Mouse (Mus musculus) megakaryocyte-erythroid progenitor cell, adult 5-6 weeks (primary cell): ENCODE measurements around the gene Vars2. TPM values are rescaled to one million over a fixed set of nuclear protein-coding genes. Genes with fewer than 3 reads are reported as not detected.
A peak's percentile ranks its signal among the peaks of the same experiment; 100 is the strongest.

Experiments used
- ATAC-seq: replicated peaks from 2 replicates; pipeline ENCODE4 v1.8.0; 2016; ENCODE audit warnings: mild to moderate bottlenecking, inconsistent platforms; ENCODE audit not compliant: severe bottlenecking, poor library complexity, low FRiP score, low TSS enrichment
- total RNA-seq, 2 experiments: library from RNA; stranded (forward) in 1 of 2; stranded (reverse) in 1 of 2; fragments of 200-1000, 215-1000 nt in 1 of 2; fragments of >200 nt in 1 of 2; fragmentation: Nextera tagmentation in 1 of 2; gene quantifications; 2 replicates each; pipeline ENCODE4 v1.2.3; 2014 to 2017

Vars2 gene
- total RNA-seq, 2 experiments from 2014 or later: 19.1 to 32.5 TPM

- no peak for ATAC-seq
These were observed 29.3 kb upstream of the Vars2 start for GRCm38 (mm10) chr17:35696691-35697090.

- ATAC-seq: no peak
These were observed 27.9 kb upstream of the Vars2 start for GRCm38 (mm10) chr17:35695289-35695688.

GRCm38 (mm10) chr17:35693906-35694305 is 26.5 kb upstream of the Vars2 start:
- ATAC-seq: no peak

- ATAC-seq: no peak
These were observed 25.0 kb upstream of the Vars2 start for GRCm38 (mm10) chr17:35692368-35692767.

GRCm38 (mm10) chr17:35691811-35692210 is 24.4 kb upstream of the Vars2 start:
- no peak for ATAC-seq

GRCm38 (mm10) chr17:35689936-35690645 is 22.7 kb upstream of the Vars2 start:
- ATAC-seq: no peak

- ATAC-seq: no peak
These were observed 21.2 kb upstream of the Vars2 start for GRCm38 (mm10) chr17:35688347-35689175.

- ATAC-seq: no peak
These were observed 17.7 kb upstream of the Vars2 start for GRCm38 (mm10) chr17:35685061-35685460.

- no peak for ATAC-seq
These were observed 14.6 kb upstream of the Vars2 start for GRCm38 (mm10) chr17:35681986-35682385.

- ATAC-seq: no peak
These were observed 13.2 kb upstream of the Vars2 start for GRCm38 (mm10) chr17:35680591-35680990.

- ATAC-seq: peak; percentile 96
These were observed 6.1 kb upstream of the Vars2 start, which contains the start of gene Gtf2h4 for GRCm38 (mm10) chr17:35673416-35674035. Gene Gtf2h4 (minus strand): TSS chr17:35673739.

- no peak for ATAC-seq
These were observed 5.1 kb upstream of the Vars2 start for GRCm38 (mm10) chr17:35672527-35672926.

GRCm38 (mm10) chr17:35671846-35672245 is 4.5 kb upstream of the Vars2 start:
- ATAC-seq: no peak

- ATAC-seq: no peak
These were observed 2.3 kb upstream of the Vars2 start for GRCm38 (mm10) chr17:35669731-35670130.

- ATAC-seq: 0 out of 2 replicates have a peak, but pooled peaks have one; percentile 24
These were observed 538 bp downstream of the Vars2 start for GRCm38 (mm10) chr17:35666851-35667256.

- no peak for ATAC-seq
These were observed 1.4 kb downstream of the Vars2 start for GRCm38 (mm10) chr17:35665957-35666515.

GRCm38 (mm10) chr17:35653086-35653485 is 14.3 kb downstream of the Vars2 start:
- no peak for ATAC-seq

- ATAC-seq: no peak
These were observed 18.0 kb downstream of the Vars2 start for GRCm38 (mm10) chr17:35649429-35649828.

GRCm38 (mm10) chr17:35643609-35644236 is 23.7 kb downstream of the Vars2 start, which contains the start of gene Mucl3:
Gene Mucl3 (minus strand): TSS chr17:35643695.
- ATAC-seq: no peak
